Mouse (Mus musculus) stomach, postnatal 0 days (tissue): Measurements from ENCODE around the gene Plekha7.

ENCODE experiments used
- CTCF ChIP-seq: IDR thresholded peaks from 2 replicates; pipeline ENCODE4 v1.5.1; 2016; ENCODE audit warnings: antibody characterized with exemption, low read depth, mild to moderate bottlenecking, moderate library complexity
- EP300 ChIP-seq: optimal IDR thresholded peaks from 2 replicates; pipeline ENCODE3; 2016; ENCODE audit warnings: antibody characterized with exemption

GRCm38 (mm10) chr7:116120737-116121136 lies 187.4 kb downstream of the Plekha7 start:
- TF ChIP-seq CTCF (no peak), EP300 (no peak)
